Mouse (Mus musculus) spleen, adult 10 weeks (tissue): ENCODE data around the gene Bckdhb. TPM values are rescaled to one million over a fixed set of nuclear protein-coding genes. Genes with fewer than 3 reads are reported as not detected.

ENCODE experiments used
- polyA plus RNA-seq: library from polyadenylated mRNA; stranded (reverse); fragments of 350-450 nt; fragmentation: Illumina TruSeq; extraction: RNeasy Lipid Tissue Mini Kit (QIAGEN cat#74804); gene quantifications from one replicate; pipeline ENCODE4 v1.2.3, GENCODE M21; 2015; ENCODE audit warnings: low replicate concordance; ENCODE audit not compliant: insufficient read depth

Gene Bckdhb
- polyA plus RNA-seq, result 33.3 TPM

DNA sequence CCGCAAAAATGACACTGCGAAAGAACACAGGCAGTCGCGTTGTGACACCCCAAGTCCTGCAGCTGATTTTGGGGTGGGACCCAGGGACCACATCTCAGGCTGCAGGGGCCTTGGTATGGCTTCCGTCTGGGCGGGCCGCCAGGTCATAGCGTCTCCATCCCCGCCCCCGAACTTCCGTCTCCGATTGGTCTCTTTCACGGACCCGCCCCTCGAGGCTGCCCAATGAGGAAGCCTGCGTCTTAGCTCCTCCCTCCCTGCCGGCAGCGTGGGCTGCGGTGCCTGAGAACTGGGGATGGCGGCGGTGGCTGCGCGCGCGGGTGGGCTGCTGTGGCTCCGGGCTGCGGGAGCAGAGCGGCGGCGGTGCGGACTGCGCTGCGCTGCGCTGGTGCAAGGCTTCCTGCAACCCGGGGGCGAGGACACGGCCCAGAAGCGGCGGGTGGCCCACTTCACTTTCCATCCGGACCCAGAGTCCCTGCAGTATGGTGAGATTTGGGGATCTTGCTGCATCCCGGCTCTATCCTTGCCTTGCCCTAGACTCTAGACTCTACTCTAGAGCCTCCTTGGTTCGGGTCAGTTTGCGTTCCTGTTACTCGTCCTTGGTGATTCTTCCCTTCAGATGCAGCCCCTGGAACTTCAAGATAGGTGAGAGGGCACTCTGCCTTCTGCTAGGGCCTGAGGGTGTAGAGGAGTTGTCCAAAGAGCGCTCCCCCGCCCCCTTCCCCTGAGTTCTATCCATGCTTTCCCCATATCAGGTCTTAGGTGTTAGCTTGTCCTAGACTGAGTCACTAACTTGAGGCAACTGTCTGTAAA lies at the start of gene Bckdhb:
Gene Bckdhb, plus strand, starts transcription at position 268 of the 810 bp plus-strand sequence.

Other genes with a start within 250 kb of the Bckdhb start
- not detected for gene Elovl4, start 118.9 kb upstream of the Bckdhb start, polyA plus RNA-seq
- gene Ttk, start 90.5 kb upstream of the Bckdhb start, polyA plus RNA-seq, result 4.9 TPM